Mouse (Mus musculus): Measurements from ENCODE around the gene Golt1a. TPM values are rescaled to one million over a fixed set of nuclear protein-coding genes. Genes with fewer than 3 reads are reported as not detected.

Golt1a gene
- not detected for total RNA-seq (2021)
- long read RNA-seq, experiment 1 = 0 reads
- long read RNA-seq, experiment 2 = 0 reads

- intact Hi-C loops (cut with DNase I) = loop anchor here (5.0 to 10.0 kb wide), 2 partner anchors 82 to 265 kb away; partner anchors contain the start of gene Pik3c2b
- Histone ChIP-seq H3K27ac (no peak within 1 kb of the TSS), H3K4me3 (no peak within 1 kb of the TSS)
- no peak for DNase-seq
- TF ChIP-seq CTCF (IDR thresholded peaks at IDR 0.05) = no peak
These were observed at the start of gene Golt1a for GRCm38 (mm10) chr1:133309652-133310267. Gene Golt1a (plus strand): TSS chr1:133309800.

- no peak for TF ChIP-seq CTCF (IDR thresholded peaks at IDR 0.05)
- Histone ChIP-seq H3K4me3 (no peak overlapping the region), H3K27ac (peak overlapping the region; percentile 60)
- intact Hi-C loops (cut with DNase I) = loop anchor here (5.0 kb wide), 1 partner anchor 35 kb away; no protein-coding TSS in a partner anchor
- DNase-seq = no peak
These were observed 47.0 kb upstream of the Golt1a start for GRCm38 (mm10) chr1:133262628-133263027.

- TF ChIP-seq CTCF (IDR thresholded peaks at IDR 0.05) = no peak; the same call in 1 of the 2 replicates
- peak overlapping the region; percentile 60 for H3K27ac ChIP-seq
These were observed 46.5 kb upstream of the Golt1a start for GRCm38 (mm10) chr1:133263134-133263533.

GRCm38 (mm10) chr1:133264367-133264766 is 45.2 kb upstream of the Golt1a start:
- no peak overlapping the region for H3K27ac ChIP-seq
- no peak overlapping the region for H3K4me3 ChIP-seq
- TF ChIP-seq CTCF (IDR thresholded peaks at IDR 0.05) = no peak
- DNase-seq = peak; percentile 36
- intact Hi-C loops (cut with DNase I) = loop anchor here (5.0 kb wide), 1 partner anchor 37 kb away; no protein-coding TSS in a partner anchor

More at GRCm38 (mm10) chr1:133263134-133263533, 46.5 kb upstream of the Golt1a start:
- H3K4me3 ChIP-seq = no peak overlapping the region
- peak; percentile 54 for DNase-seq
- intact Hi-C loops (cut with DNase I) = loop anchor here (5.0 kb wide), 1 partner anchor 36 kb away; no protein-coding TSS in a partner anchor

GRCm38 (mm10) chr1:133265114-133265766 is 44.4 kb upstream of the Golt1a start:
- Histone ChIP-seq H3K27ac (no peak overlapping the region), H3K4me3 (no peak overlapping the region)
- no peak for DNase-seq
- TF ChIP-seq CTCF (IDR thresholded peaks at IDR 0.05) = peak; percentile 32; the same call in 1 of the 2 replicates
- intact Hi-C loops (cut with DNase I) = loop anchor here (5.0 kb wide), 1 partner anchor 83 kb away; no protein-coding TSS in a partner anchor

- Histone ChIP-seq H3K27ac (no peak overlapping the region), H3K4me3 (no peak overlapping the region)
- no peak for TF ChIP-seq CTCF (IDR thresholded peaks at IDR 0.05)
- intact Hi-C loops (cut with DNase I) = loop anchor here (5.0 kb wide), 1 partner anchor 85 kb away; no protein-coding TSS in a partner anchor
- no peak for DNase-seq
These were observed 42.5 kb upstream of the Golt1a start for GRCm38 (mm10) chr1:133267094-133267493.

- DNase-seq = no peak
- H3K27ac ChIP-seq = no peak overlapping the region
- TF ChIP-seq CTCF (IDR thresholded peaks at IDR 0.05) = no peak
- intact Hi-C loops (cut with DNase I) = loop anchor here (5.0 kb wide), 1 partner anchor 86 kb away; no protein-coding TSS in a partner anchor
- no peak overlapping the region for H3K4me3 ChIP-seq
These were observed 41.6 kb upstream of the Golt1a start for GRCm38 (mm10) chr1:133267813-133268492.

GRCm38 (mm10) chr1:133268503-133268902 is 41.1 kb upstream of the Golt1a start:
- DNase-seq = no peak
- Histone ChIP-seq H3K4me3 (no peak overlapping the region), H3K27ac (no peak overlapping the region)
- intact Hi-C loops (cut with DNase I) = loop anchor here (5.0 kb wide), 1 partner anchor 86 kb away; no protein-coding TSS in a partner anchor
- peak; percentile 45 for TF ChIP-seq CTCF (IDR thresholded peaks at IDR 0.05)

GRCm38 (mm10) chr1:133270336-133270735 is 39.3 kb upstream of the Golt1a start:
- intact Hi-C loops (cut with DNase I) = no loop called here
- no peak overlapping the region for H3K4me3 ChIP-seq
- no peak for TF ChIP-seq CTCF (IDR thresholded peaks at IDR 0.05)
- DNase-seq = no peak
- no peak overlapping the region for H3K27ac ChIP-seq

- DNase-seq = no peak
- no peak for TF ChIP-seq CTCF (IDR thresholded peaks at IDR 0.05)
- intact Hi-C loops (cut with DNase I) = no loop called here
These were observed 35.4 kb upstream of the Golt1a start for GRCm38 (mm10) chr1:133274163-133274562.

GRCm38 (mm10) chr1:133276983-133277382 is 32.6 kb upstream of the Golt1a start:
- H3K27ac ChIP-seq = no peak overlapping the region
- intact Hi-C loops (cut with DNase I) = no loop called here
- TF ChIP-seq CTCF (IDR thresholded peaks at IDR 0.05) = no peak
- no peak overlapping the region for H3K4me3 ChIP-seq
- no peak for DNase-seq

More at GRCm38 (mm10) chr1:133274163-133274562, 35.4 kb upstream of the Golt1a start:
- Histone ChIP-seq H3K27ac (no peak overlapping the region), H3K4me3 (no peak overlapping the region)

GRCm38 (mm10) chr1:133278539-133278938 is 31.1 kb upstream of the Golt1a start:
- DNase-seq = no peak
- Histone ChIP-seq H3K4me3 (no peak overlapping the region), H3K27ac (no peak overlapping the region)
- no peak for TF ChIP-seq CTCF (IDR thresholded peaks at IDR 0.05)
- intact Hi-C loops (cut with DNase I) = no loop called here
